Mouse (Mus musculus) activated CD4-positive, CD25-positive, alpha-beta regulatory T cell, adult 4 months (primary cell): ENCODE measurements around the gene Postn. TPM values are rescaled to one million over a fixed set of nuclear protein-coding genes. Genes with fewer than 3 reads are reported as not detected.

ENCODE experiments used
- ATAC-seq: one replicate; pipeline ENCODE4 v1.8.0; 2017
- polyA plus RNA-seq, 2 experiments: library from polyadenylated mRNA; unstranded; fragments of 100-300 nt; shearing (Covaris generic); gene quantifications; one replicate each; pipeline ENCODE4 v1.2.1; 2017

The Postn gene
- polyA plus RNA-seq = under 1 TPM in 1 of 2 experiments, not detected in 1; 0.11 TPM

GRCm38 (mm10) chr3:54360897-54361296, at the start of gene Postn:
TSS of gene Postn (plus strand) at chr3:54361109.
- ATAC-seq = no peak

GRCm38 (mm10) chr3:54314055-54314454, 46.9 kb upstream of the Postn start:
- ATAC-seq = no peak

GRCm38 (mm10) chr3:54352891-54353652, 7.8 kb upstream of the Postn start:
- ATAC-seq = peak; percentile 83

- ATAC-seq = no peak
Measured at GRCm38 (mm10) chr3:54357561-54357960, 3.3 kb upstream of the Postn start.

GRCm38 (mm10) chr3:54358463-54359189, 2.3 kb upstream of the Postn start:
- no peak for ATAC-seq

GRCm38 (mm10) chr3:54361656-54362055, 747 bp downstream of the Postn start:
- no peak for ATAC-seq

- ATAC-seq = no peak
Measured at GRCm38 (mm10) chr3:54371015-54371414, 10.1 kb downstream of the Postn start.

GRCm38 (mm10) chr3:54372625-54373024, 11.7 kb downstream of the Postn start:
- no peak for ATAC-seq

GRCm38 (mm10) chr3:54376014-54376413, 15.1 kb downstream of the Postn start:
- ATAC-seq = no peak

- no peak for ATAC-seq
Measured at GRCm38 (mm10) chr3:54377647-54378046, 16.7 kb downstream of the Postn start.

GRCm38 (mm10) chr3:54378135-54378534, 17.2 kb downstream of the Postn start:
- ATAC-seq = no peak

- ATAC-seq = no peak
Measured at GRCm38 (mm10) chr3:54379981-54380380, 19.1 kb downstream of the Postn start.

GRCm38 (mm10) chr3:54399321-54399720, 38.4 kb downstream of the Postn start:
- no peak for ATAC-seq

- peak; percentile 86 for ATAC-seq
Measured at GRCm38 (mm10) chr3:54399911-54400310, 39.0 kb downstream of the Postn start.

GRCm38 (mm10) chr3:54400617-54401016, 39.7 kb downstream of the Postn start:
- no peak for ATAC-seq

GRCm38 (mm10) chr3:54401706-54402105, 40.8 kb downstream of the Postn start:
- no peak for ATAC-seq

- no peak for ATAC-seq
Measured at GRCm38 (mm10) chr3:54403791-54404190, 42.9 kb downstream of the Postn start.

- ATAC-seq = no peak
Measured at GRCm38 (mm10) chr3:54406567-54406966, 45.7 kb downstream of the Postn start.

- no peak for ATAC-seq
Measured at GRCm38 (mm10) chr3:54411052-54411451, 50.1 kb downstream of the Postn start.

- no peak for ATAC-seq
Measured at GRCm38 (mm10) chr3:54412885-54413583, 52.1 kb downstream of the Postn start.

- no peak for ATAC-seq
Measured at GRCm38 (mm10) chr3:54413584-54413897, 52.6 kb downstream of the Postn start.

GRCm38 (mm10) chr3:54414386-54414785, 53.5 kb downstream of the Postn start:
- ATAC-seq = no peak

GRCm38 (mm10) chr3:54417833-54418386, 57.0 kb downstream of the Postn start:
- ATAC-seq = no peak
